Mouse (Mus musculus) G1E (cell line): ENCODE data around the gene Myh7b. TPM values are rescaled to one million over a fixed set of nuclear protein-coding genes. Genes with fewer than 3 reads are reported as not detected.

ENCODE experiments used
- ATAC-seq: 2 replicates; pipeline ENCODE4 v1.8.0; 2016; ENCODE audit warnings: mild to moderate bottlenecking; ENCODE audit not compliant: insufficient number of reproducible peaks, poor library complexity, low FRiP score, severe bottlenecking; ENCODE audit errors: extremely low read depth
- DNase-seq: peaks from one replicate; pipeline ENCODE4 v3.0.0; 2012; ENCODE audit warnings: low spot score
- H3K27me3 ChIP-seq: 2 replicates; pipeline ENCODE4 v1.6.1; 2012; ENCODE audit warnings: mild to moderate bottlenecking, low read length, inconsistent platforms; ENCODE audit not compliant: insufficient read depth
- H3K36me3 ChIP-seq: replicated peaks from 2 replicates; pipeline ENCODE3; 2012; ENCODE audit warnings: mild to moderate bottlenecking, inconsistent platforms
- H3K4me1 ChIP-seq: 2 replicates; pipeline ENCODE4 v1.6.1; 2012; ENCODE audit warnings: low read depth, low read length, inconsistent platforms, mixed read lengths; ENCODE audit not compliant: insufficient read depth
- H3K4me3 ChIP-seq: 2 replicates; pipeline ENCODE4 v1.5.1; 2012; ENCODE audit warnings: low read depth, mild to moderate bottlenecking, inconsistent platforms, low read length, moderate library complexity, mixed read lengths
- H3K9me3 ChIP-seq: replicated peaks from 2 replicates; pipeline ENCODE4 v1.6.1; 2012; ENCODE audit warnings: inconsistent platforms
- CTCF ChIP-seq: IDR thresholded peaks from 2 replicates; pipeline ENCODE4 v1.5.1; 2012; ENCODE audit warnings: low read depth, low read length, inconsistent platforms, mixed read lengths
- GATA1 ChIP-seq: IDR thresholded peaks from 2 replicates; pipeline ENCODE4 v1.6.1; 2012; ENCODE audit warnings: borderline replicate concordance, low read length, inconsistent platforms, mixed read lengths
- GATA2 ChIP-seq: IDR thresholded peaks from 2 replicates; pipeline ENCODE4 v1.6.1; 2012; ENCODE audit warnings: low read depth, low read length, inconsistent platforms, borderline replicate concordance
- POLR2AphosphoS5 ChIP-seq: IDR thresholded peaks from 2 replicates; pipeline ENCODE4 v1.6.1; 2012; ENCODE audit warnings: low read depth, low read length, inconsistent platforms; ENCODE audit not compliant: insufficient replicate concordance
- TAL1 ChIP-seq: conservative IDR thresholded peaks from 2 replicates; pipeline ENCODE4 v1.6.1; 2012; ENCODE audit warnings: low read depth, low read length, inconsistent platforms, mixed read lengths
- polyA plus RNA-seq: library from polyadenylated mRNA; stranded (reverse); fragments of >175 nt; gene quantifications from 2 replicates; pipeline ENCODE4 v1.2.3, GENCODE M21; 2012
- total RNA-seq, 2 experiments: library from RNA; stranded (forward) in 1 of 2; stranded (reverse) in 1 of 2; fragments of 200-1000 nt in 1 of 2; fragments of >200 nt in 1 of 2; fragmentation: Nextera tagmentation in 1 of 2; gene quantifications; 2 replicates each; pipeline ENCODE4 v1.2.3; 2014 to 2017

Gene Myh7b
- total and polyA plus RNA-seq, 3 experiments, result 1.7 to 8.3 (median 2.3) TPM

DNA sequence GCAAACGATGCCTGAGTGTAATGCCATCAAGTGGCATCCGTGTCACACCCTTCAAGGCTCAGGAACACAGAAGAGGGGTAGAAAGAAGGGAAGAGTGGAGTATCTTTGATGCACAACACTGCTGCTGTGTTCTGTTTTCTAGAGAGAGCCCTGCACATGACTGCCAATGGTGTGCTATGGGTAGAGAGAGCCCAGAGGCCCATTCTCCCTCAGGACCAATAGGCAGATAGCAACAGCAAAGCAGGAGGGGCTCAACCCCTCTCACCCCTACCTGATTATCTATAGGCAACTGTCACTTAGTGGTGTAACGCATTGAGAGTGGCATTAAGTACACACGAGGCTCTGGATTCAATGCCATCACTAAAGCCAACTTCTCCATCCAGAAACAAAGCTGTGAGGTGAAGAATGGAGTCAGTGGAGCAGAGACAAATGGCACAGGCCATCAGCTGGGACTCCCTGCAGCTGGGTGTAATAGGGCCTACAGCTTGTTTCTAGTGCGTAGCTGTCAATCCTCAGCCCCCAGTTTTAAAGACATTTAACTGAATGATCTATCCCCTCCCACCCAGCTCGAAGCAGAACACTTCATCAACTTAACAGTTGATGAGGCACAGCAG, 44.9 kb downstream of the Myh7b start:
- no peaks in the 10 kb centered on the region for H3K27me3 ChIP-seq
- TF ChIP-seq CTCF (no peak), POLR2AphosphoS5 (no peak), TAL1 (no peak), GATA2 (no peak), GATA1 (no peak)
- no peak overlapping the region for H3K4me3 ChIP-seq
- DNase-seq, result no peak
- ATAC-seq, result no peak
- no peaks in the 10 kb centered on the region for H3K4me1 ChIP-seq
- no peaks in the 10 kb centered on the region for H3K9me3 ChIP-seq
- peaks cover 90% of the 10 kb centered on the region for H3K36me3 ChIP-seq

DNA sequence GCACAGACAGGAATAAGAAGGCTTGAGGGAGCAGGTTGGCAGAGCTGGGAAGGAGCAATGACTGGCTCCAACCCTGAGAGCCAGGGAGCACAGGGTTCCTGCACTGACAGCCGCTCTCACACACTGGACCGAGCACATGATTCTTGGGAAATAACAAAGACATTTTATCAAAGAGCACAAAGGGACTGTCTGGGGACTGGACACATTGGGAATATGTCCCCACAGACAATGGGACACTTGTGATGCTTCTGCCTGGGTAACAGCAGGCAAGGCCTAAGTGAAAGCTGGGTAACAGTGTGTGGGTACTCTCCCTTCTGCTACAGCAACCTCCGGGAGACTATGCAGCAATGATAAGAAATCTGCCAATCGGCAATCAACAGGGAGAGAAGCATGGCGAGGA, 51.4 kb downstream of the Myh7b start:
- no peak for ATAC-seq
- Histone ChIP-seq H3K9me3 (no peaks in the 10 kb centered on the region), H3K4me3 (no peak overlapping the region), H3K36me3 (peaks cover 87% of the 10 kb centered on the region), H3K4me1 (peaks cover 5% of the 10 kb centered on the region; the same call in 1 of the 2 replicates), H3K27me3 (no peaks in the 10 kb centered on the region)
- TF ChIP-seq GATA1 (no peak), TAL1 (no peak), POLR2AphosphoS5 (no peak), CTCF (no peak), GATA2 (no peak)
- DNase-seq, result no peak

DNA sequence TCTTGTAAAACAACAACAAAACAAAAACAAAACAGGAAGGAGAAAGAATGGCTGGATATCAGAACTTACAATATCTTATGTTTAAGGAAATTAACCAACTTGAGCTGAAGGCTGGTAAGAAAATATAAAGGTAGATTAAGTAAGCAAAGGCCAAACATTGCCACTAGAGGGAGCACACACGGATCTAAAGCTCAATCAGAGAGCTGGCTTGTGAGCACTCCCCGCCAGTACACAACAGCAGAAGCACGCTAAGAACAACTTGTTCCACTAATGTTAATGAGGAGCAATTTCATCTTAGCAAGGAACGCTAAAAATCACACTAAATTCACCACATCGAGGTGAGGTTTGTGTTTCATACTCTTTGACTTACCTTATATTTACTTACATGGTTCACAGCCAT, 52.1 kb downstream of the Myh7b start:
- DNase-seq (no peak), ATAC-seq (no peak)
- Histone ChIP-seq H3K27me3 (no peaks in the 10 kb centered on the region), H3K9me3 (no peaks in the 10 kb centered on the region), H3K4me1 (peaks cover 5% of the 10 kb centered on the region; the same call in 1 of the 2 replicates), H3K36me3 (peaks cover 85% of the 10 kb centered on the region), H3K4me3 (no peak overlapping the region)
- no peak for TF ChIP-seq GATA1
- no peak for TF ChIP-seq CTCF
- no peak for TF ChIP-seq TAL1
- TF ChIP-seq POLR2AphosphoS5, result no peak
- TF ChIP-seq GATA2, result no peak

DNA sequence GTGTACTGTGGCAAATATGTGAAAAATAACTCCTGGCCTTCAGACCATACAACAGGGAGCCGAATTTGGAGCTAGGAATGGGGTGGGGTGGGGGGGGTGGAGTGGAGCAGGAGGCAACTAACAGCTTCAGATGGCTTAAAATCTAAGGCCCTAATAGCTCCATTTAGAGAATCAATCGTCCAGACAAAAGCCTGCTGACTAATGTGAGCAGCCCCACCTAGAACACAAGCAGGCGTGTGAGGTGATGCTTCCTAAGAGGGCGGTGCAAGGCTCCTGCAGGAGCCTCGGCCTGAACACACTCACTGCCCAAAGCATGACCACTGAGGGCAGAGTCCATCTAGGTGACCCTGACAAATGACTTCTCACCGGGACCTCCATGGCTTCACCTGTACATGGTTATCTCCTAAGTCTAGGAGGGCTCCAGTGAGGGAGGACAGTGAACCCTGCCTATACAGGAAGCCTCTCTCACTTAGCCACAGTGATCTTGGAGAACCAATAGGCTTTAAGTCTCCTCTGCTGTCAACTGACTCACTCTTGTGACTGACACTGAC, 53.0 kb downstream of the Myh7b start:
- H3K4me3 ChIP-seq, result no peak overlapping the region
- H3K27me3 ChIP-seq, result no peaks in the 10 kb centered on the region
- DNase-seq (no peak), ATAC-seq (no peak)
- no peaks in the 10 kb centered on the region for H3K9me3 ChIP-seq
- H3K4me1 ChIP-seq, result peaks cover 5% of the 10 kb centered on the region; the same call in 1 of the 2 replicates
- peaks cover 84% of the 10 kb centered on the region for H3K36me3 ChIP-seq
- no peak for TF ChIP-seq CTCF
- no peak for TF ChIP-seq POLR2AphosphoS5
- no peak for TF ChIP-seq TAL1
- TF ChIP-seq GATA1, result no peak
- TF ChIP-seq GATA2, result no peak

DNA sequence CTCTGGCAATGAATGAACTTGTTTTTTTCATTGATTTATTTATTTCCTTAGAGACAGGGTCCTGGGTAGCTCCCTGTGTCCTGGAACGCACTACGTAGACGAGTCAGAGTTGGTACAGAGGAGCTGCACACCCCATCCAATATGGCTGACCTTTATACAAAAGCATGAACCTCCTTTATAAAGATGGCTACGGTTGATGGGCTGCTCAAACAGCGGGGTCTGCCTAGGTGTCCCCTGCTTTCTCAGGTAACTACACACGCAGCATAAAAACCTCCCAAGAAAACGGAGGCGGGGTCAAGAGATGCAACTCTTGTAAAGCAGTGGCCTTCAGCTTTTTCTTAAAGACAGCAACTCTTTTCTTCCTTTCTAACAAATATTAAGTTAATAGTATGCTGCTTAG, 56.9 kb downstream of the Myh7b start:
- DNase-seq (no peak), ATAC-seq (no peak)
- H3K4me3 ChIP-seq, result no peak overlapping the region
- TF ChIP-seq POLR2AphosphoS5 (no peak), GATA1 (no peak), CTCF (no peak), GATA2 (no peak)
- H3K4me1 ChIP-seq, result peaks cover 5% of the 10 kb centered on the region; the same call in 1 of the 2 replicates
- no peaks in the 10 kb centered on the region for H3K27me3 ChIP-seq
- peaks cover 79% of the 10 kb centered on the region for H3K36me3 ChIP-seq
- H3K9me3 ChIP-seq, result no peaks in the 10 kb centered on the region

DNA sequence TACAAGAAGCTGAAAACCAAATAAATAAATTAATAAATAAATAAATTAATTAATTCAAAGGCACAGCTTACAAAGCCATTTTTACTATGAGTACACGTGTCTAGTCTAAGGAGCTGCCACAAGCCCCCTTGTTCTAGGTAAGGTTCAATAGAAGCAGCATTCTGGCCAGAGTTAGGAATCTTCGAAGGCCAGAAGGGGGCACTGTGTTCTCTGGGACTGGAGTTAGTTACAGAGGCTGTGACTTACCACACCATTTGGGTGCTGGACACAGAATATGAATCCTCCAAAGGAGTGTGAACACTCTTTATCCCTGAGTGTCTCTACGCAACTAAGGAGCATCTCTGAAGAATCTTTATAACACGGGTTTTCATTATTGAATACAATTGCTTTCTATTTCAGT, 57.4 kb downstream of the Myh7b start:
- H3K27me3 ChIP-seq, result no peaks in the 10 kb centered on the region
- H3K4me3 ChIP-seq, result no peak overlapping the region
- no peak for TF ChIP-seq POLR2AphosphoS5
- no peak for TF ChIP-seq GATA2
- TF ChIP-seq GATA1, result no peak
- TF ChIP-seq TAL1, result no peak
- TF ChIP-seq CTCF, result 0 out of 2 replicates have a peak, but pooled peaks have one; percentile 32
- H3K4me1 ChIP-seq, result peaks cover 5% of the 10 kb centered on the region; the same call in 1 of the 2 replicates
- peaks cover 78% of the 10 kb centered on the region for H3K36me3 ChIP-seq
- H3K9me3 ChIP-seq, result no peaks in the 10 kb centered on the region
- no peak for ATAC-seq
- peak; percentile 8 for DNase-seq

DNA sequence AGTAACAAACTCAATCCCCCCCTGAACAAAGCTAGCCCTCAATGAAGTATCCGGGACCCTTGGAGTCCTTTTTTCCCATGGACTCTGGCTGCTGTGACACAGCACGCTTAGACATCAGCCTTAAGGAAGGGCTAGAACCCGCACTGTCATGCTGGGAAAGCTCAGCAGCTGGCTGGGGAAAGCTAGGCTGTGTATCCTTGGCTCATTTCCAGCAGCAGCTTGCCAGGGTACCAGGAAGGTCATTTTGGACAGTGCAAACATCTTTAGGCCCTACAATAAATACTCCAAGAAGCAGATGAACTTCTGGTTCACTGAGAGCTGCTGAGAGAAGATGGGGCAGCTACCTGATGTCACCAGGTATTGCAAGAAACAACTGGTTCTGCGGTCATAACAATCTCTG, 60.2 kb downstream of the Myh7b start:
- H3K4me1 ChIP-seq, result 0 out of 2 replicates have a peak, but pooled peaks cover 2% of the 10 kb centered on the region
- peaks cover 51% of the 10 kb centered on the region for H3K36me3 ChIP-seq
- H3K9me3 ChIP-seq, result no peaks in the 10 kb centered on the region
- no peaks in the 10 kb centered on the region for H3K27me3 ChIP-seq
- DNase-seq (no peak), ATAC-seq (no peak)
- TF ChIP-seq GATA1 (no peak), POLR2AphosphoS5 (no peak), GATA2 (no peak), CTCF (no peak), TAL1 (no peak)
- no peak overlapping the region for H3K4me3 ChIP-seq
